Mouse (Mus musculus): ENCODE data around the gene Olfr212. TPM values are rescaled to one million over a fixed set of nuclear protein-coding genes. Genes with fewer than 3 reads are reported as not detected.
"Not testable (repeated sequence)": the region's sequence is repeated elsewhere in the genome, so short reads cannot be mapped to it uniquely, and the experiment has no call there.

Gene Olfr212
- total RNA-seq (2018; cell fraction: chromatin; rRNA removed) = not detected
- not detected for total RNA-seq (2018; cell fraction: cytosol; rRNA removed)
- total RNA-seq (2018; cell fraction: nucleus; rRNA removed) = not detected
- polyA plus RNA-seq (2018) = not detected in 3 replicates

DNA sequence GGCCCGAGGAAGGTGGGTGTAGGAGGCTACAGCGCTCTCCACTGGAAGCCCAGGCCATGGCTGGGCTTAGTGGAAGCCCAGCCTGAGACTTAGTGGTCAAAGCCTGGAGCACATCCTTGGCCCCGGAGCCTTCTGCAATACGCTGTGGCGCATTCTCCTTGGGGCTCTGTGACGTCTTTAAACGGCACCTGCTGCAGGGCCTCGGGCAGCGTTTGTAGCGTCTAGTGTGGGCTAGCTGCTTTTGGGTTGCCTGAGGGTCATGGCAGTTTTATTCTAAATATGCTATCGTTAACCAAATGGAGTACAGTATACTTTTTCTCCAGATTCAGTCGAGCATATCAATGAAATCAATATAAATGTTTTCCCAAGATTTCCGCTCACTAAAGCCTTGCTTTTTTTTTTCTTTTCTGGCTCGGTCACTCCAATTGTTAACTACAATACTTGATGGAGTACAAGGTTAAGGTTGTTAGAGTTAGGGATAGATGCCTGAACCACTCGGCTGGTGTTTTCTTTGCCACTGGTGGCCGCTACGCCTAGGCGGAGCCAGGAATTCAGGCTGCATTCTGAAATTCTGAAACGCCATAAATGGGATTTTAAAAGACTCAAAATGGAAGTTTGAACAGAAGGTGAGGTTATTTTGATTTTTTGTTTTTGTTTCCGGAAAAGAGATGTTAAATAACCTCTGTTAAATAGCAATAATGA is at the start of gene Olfr212:
Gene Olfr212, plus strand, starts transcription at position 215 of the 702 bp plus-strand sequence.
- not testable (repeated sequence) for H3K36me3 ChIP-seq (ENCODE audit: inconsistent target); H3K79me2 ChIP-seq (ENCODE audit: inconsistent target); H3K4me3 ChIP-seq (ENCODE audit: inconsistent target); H3K27ac ChIP-seq
- WGBS (ENCODE audit: missing documents) = 98% methylated on average over 8 of the region's 20 CpGs

DNA sequence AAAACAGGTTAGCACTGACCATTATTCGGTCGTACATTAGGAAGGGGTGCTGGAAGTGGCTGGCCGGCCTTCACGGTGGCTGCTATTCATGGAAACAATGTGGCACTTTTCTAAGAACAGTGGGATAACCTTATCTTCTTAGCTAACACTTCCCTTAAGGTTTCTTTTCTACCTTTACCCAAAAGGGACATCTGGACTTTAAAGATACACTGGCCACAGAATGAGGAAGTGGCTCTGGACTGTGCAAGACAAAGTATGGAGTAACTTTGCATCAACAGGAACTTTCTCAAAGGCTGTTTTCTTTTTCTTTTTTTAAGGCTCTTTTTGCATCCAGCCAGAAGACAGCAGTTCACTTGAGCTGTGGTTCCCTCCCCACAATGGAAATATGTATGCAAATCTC is 47.6 kb upstream of the Olfr212 start:
- Histone ChIP-seq H3K36me3 (ENCODE audit: inconsistent target) (no peaks in the 10 kb centered on the region), H3K79me2 (ENCODE audit: inconsistent target) (no peaks in the 10 kb centered on the region), H3K27ac (0 out of 2 replicates have a peak overlapping the region, but pooled peaks have one; percentile 24), H3K4me3 (ENCODE audit: inconsistent target) (no peak overlapping the region)
- WGBS (ENCODE audit: missing documents) = 16% methylated on average over 4 of the region's 4 CpGs

DNA sequence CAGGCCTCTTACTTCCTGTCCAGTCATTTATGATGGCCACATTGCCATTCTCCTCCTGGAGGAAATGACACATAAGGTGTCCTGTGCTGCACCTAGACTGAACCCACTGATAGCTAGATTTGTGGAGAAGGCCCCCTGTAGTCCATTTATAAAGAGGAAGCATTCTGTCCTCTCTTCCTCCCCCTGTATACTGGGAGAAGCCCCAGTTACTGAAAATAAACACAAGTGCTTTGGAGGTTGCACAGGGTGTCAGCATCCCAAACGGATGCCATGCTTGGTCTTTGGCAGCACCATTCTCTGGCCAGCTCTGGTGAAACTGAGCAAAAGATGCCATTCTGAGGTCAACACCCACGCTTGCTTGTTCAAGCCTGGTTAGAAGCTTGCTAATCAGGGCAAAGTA is 47.1 kb upstream of the Olfr212 start:
- WGBS (ENCODE audit: missing documents) = 46% methylated on average over 2 of the region's 2 CpGs
- Histone ChIP-seq H3K27ac (peak overlapping the region; percentile 24), H3K4me3 (ENCODE audit: inconsistent target) (no peak overlapping the region), H3K36me3 (ENCODE audit: inconsistent target) (no peaks in the 10 kb centered on the region), H3K79me2 (ENCODE audit: inconsistent target) (no peaks in the 10 kb centered on the region)

DNA sequence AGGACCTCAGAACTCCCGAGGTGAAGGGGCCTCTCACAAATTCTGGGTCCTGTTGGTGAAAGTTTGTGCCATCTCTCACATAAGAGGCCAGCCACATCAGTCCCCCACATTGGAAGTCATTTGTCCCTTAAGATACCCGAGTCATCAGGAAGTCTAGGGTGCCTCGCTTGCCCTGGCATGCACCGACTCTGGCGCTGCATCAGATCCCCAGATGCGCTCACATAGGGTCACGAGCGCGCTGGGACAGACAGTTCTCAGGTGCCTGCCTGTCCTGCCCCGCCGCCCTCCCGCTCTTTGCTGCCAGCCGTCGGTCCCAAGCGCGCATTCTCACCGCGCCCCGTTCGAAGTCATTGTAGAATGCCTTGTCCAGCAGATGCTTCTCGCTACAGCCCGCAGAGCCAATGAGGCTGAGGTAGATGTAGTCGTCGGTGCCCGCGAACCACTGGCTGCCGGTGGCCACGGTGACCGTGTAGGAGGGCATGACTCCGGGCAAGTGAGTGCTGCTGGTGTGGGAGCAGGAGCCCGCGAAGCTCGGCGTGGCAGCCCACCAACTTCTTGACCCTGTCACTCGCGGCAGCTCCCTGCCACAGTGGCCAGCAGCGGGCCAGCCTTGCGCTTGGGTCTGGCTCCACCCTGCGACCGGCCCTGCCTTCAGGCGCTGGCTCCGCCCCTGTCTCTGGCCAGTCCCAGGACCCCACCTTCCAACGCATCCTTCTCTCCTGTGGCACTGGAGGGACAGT is 45.6 kb upstream of the Olfr212 start, which contains the start of gene Alox5:
Gene Alox5, minus strand, starts transcription at position 635 of the 740 bp plus-strand sequence.
- 10% methylated on average over 38 of the region's 43 CpGs for WGBS (ENCODE audit: missing documents)
- Histone ChIP-seq H3K79me2 (ENCODE audit: inconsistent target) (no peaks in the 10 kb centered on the region), H3K36me3 (ENCODE audit: inconsistent target) (no peaks in the 10 kb centered on the region), H3K4me3 (ENCODE audit: inconsistent target) (no peak within 1 kb of the TSS; the same call in 1 of the 2 replicates), H3K27ac (no peak within 1 kb of the TSS)

DNA sequence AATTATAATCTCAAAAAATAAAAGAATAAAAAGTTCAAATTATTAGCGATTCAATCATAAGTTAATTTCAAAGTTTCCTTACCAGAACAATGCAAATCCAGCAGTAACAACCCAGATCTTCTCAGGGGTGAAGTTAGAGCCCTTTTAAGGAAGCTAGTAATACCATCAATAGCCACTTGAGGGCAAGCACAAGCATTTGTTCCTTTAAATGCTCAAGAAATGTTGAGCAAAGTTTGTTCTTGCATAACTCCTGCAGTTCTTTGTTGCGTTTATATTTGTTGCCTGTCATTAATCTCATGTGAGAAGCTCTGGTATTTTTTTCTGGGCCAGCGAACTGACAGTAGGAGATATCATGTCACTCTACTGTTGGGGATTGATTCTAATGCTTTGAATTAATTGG is 38.2 kb upstream of the Olfr212 start:
- H3K36me3 ChIP-seq (ENCODE audit: inconsistent target) = no peaks in the 10 kb centered on the region
- H3K79me2 ChIP-seq (ENCODE audit: inconsistent target) = no peaks in the 10 kb centered on the region
- H3K4me3 ChIP-seq (ENCODE audit: inconsistent target) = no peak overlapping the region
- H3K27ac ChIP-seq = no peak overlapping the region
- 12% methylated on average over 3 of the region's 3 CpGs for WGBS (ENCODE audit: missing documents)

DNA sequence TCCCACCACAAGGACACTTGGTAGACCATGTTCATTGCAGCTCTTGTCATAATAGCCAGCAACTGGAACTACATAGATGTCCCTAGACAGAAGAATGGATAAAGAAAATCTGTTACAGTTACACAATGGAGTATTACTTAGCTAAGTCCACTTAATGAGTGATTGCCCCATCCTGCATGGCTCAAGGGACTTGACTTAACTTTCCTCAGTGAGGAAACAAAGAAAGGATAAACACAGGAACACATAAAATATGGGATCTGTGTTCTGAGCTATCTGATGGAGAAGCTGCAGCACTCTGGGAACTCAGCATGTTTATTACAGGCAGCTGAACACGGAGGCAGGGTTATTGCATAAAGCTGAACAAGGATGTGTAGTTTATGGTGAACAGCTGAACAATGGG is 21.2 kb upstream of the Olfr212 start:
- no peaks in the 10 kb centered on the region for H3K79me2 ChIP-seq (ENCODE audit: inconsistent target)
- no peaks in the 10 kb centered on the region for H3K36me3 ChIP-seq (ENCODE audit: inconsistent target)
- no peak overlapping the region for H3K4me3 ChIP-seq (ENCODE audit: inconsistent target)
- H3K27ac ChIP-seq = no peak overlapping the region
- WGBS (ENCODE audit: missing documents) = 75% methylated on average over 1 of the region's 1 CpGs

DNA sequence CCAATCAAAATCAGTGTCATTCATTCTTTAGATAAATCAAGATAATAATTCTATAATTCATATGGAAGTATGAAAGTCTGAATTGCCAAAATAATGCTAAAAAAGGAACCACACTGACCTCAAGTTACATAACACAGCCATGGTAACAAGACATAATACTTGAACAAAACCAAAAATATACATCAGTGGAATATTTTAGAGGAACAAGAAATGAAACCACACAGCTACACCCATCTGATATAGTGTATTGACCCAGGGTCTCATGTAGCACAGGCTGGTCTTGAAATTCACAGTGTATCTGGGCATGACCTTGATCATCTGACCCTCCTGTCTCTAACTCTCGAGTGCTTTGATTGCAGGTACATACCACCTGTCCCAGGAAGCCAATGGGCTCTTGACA is 19.5 kb upstream of the Olfr212 start:
- 59% methylated on average over 1 of the region's 1 CpGs for WGBS (ENCODE audit: missing documents)

DNA sequence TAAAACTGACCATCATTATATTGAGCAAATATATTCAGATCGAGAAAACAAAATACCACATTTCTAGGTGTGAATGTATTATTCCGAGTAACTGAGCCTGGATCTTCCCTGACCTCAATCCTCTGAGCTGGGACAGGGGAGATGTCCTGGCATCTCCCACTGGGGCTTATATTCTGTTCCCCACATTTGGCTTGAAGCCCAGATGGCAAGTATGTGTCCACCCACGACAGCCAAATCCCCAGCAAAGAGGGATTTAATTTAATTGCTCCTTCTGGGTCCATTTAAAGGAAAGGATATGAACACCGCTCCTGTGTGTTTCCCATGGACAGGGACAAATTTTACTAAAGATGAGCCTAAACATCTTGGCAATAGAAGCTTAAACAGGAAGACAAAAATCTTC is 17.5 kb upstream of the Olfr212 start, which contains the start of gene Olfr211:
Gene Olfr211, plus strand, starts transcription at position 301 of the 400 bp plus-strand sequence.
- no peaks in the 10 kb centered on the region for H3K36me3 ChIP-seq (ENCODE audit: inconsistent target)
- H3K27ac ChIP-seq = no peak within 1 kb of the TSS
- no peak within 1 kb of the TSS for H3K4me3 ChIP-seq (ENCODE audit: inconsistent target)
- no peaks in the 10 kb centered on the region for H3K79me2 ChIP-seq (ENCODE audit: inconsistent target)
- WGBS (ENCODE audit: missing documents) = 85% methylated on average over 4 of the region's 4 CpGs

More for the DNA sequence above, 19.5 kb upstream of the Olfr212 start:
- Histone ChIP-seq H3K4me3 (ENCODE audit: inconsistent target) (no peak overlapping the region), H3K79me2 (ENCODE audit: inconsistent target) (no peaks in the 10 kb centered on the region), H3K36me3 (ENCODE audit: inconsistent target) (no peaks in the 10 kb centered on the region), H3K27ac (no peak overlapping the region)

DNA sequence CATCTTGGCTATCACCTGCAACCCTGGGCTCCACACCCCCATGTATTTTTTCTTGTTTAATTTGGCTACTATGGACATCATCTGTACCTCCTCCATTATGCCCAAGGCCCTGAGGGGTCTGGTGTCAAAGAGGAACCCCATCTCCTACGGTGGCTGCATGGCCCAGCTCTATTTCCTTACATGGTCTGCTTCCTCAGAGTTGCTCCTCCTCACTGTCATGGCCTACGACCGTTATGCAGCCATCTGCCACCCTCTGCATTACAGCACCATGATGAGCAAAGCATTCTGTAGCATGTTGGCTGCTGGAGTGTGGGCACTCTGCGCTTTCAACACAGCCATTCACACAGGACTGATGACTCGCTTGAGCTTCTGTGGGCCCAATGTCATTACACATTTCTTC is 12.6 kb upstream of the Olfr212 start:
- no peaks in the 10 kb centered on the region for H3K79me2 ChIP-seq (ENCODE audit: inconsistent target)
- no peak overlapping the region for H3K4me3 ChIP-seq (ENCODE audit: inconsistent target)
- 81% methylated on average over 5 of the region's 5 CpGs for WGBS (ENCODE audit: missing documents)

DNA sequence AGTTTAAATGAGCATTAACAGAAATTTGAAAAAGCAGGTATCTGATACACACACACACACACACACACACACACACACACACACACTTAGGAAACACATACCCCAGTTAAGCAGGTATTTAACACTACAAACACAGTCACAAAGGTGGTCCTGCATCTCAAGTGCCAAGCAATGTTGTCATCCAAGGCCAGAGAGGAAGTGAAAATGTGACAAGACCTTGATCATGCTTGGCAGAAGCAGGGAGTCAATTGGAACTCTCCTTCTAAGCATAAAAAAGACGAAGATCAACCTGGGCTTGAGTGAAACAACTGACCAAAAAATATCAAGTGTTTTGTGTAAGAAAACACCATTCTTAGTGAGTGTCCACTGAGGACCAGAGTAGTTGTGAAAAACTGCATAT is 10.4 kb upstream of the Olfr212 start:
- H3K4me3 ChIP-seq (ENCODE audit: inconsistent target) = no peak overlapping the region
- H3K36me3 ChIP-seq (ENCODE audit: inconsistent target) = no peaks in the 10 kb centered on the region
- H3K27ac ChIP-seq = no peak overlapping the region
- no peaks in the 10 kb centered on the region for H3K79me2 ChIP-seq (ENCODE audit: inconsistent target)
- 56% methylated on average over 1 of the region's 1 CpGs for WGBS (ENCODE audit: missing documents)

More for the DNA sequence above, 12.6 kb upstream of the Olfr212 start:
- no peaks in the 10 kb centered on the region for H3K36me3 ChIP-seq (ENCODE audit: inconsistent target)
- H3K27ac ChIP-seq = no peak overlapping the region

DNA sequence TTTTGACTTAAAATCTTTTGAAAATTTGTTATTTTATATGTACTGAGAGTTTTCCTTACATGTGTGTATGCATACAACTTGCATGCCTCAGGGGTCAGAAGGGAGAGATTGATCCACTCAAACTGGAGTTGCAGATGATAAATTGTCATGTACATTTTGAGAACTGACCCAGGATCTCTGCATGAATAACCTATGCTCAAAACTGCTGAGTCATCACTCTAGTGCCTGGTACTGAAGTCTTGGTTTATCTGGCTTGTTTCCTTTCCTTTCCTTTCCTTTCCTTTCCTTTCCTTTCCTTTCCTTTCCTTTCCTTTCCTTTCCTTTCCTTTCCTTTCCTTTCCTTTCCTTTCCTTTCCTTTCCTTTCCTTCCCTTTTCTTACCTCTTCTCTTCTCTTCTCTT is 8.5 kb downstream of the Olfr212 start:
- Histone ChIP-seq H3K79me2 (ENCODE audit: inconsistent target) (no peaks in the 10 kb centered on the region), H3K36me3 (ENCODE audit: inconsistent target) (no peaks in the 10 kb centered on the region), H3K4me3 (ENCODE audit: inconsistent target) (no peak overlapping the region), H3K27ac (no peak overlapping the region)

DNA sequence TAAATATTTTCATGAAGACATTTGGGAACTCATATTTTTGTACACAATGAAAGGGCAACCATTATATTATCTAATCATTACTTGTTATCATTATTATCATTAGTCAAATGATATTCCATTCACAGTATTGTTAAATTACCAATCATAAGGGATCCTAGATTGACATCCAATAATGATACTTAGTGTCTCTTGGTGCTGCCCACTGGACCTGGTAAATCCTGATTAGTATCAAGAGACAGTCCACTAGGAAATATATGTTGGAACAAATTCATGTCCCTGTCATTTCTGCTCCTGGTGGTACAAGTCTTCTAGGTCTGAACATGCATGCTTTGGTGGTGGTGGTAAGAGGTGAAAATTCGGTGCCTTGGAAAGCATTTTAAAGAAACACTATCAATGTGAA is 31.8 kb downstream of the Olfr212 start, which contains the start of gene Olfr213:
Gene Olfr213, plus strand, starts transcription at position 301 of the 400 bp plus-strand sequence.
- no peaks in the 10 kb centered on the region for H3K36me3 ChIP-seq (ENCODE audit: inconsistent target)
- H3K4me3 ChIP-seq (ENCODE audit: inconsistent target) = no peak within 1 kb of the TSS
- WGBS (ENCODE audit: missing documents) = 67% methylated on average over 1 of the region's 1 CpGs
- no peak within 1 kb of the TSS for H3K27ac ChIP-seq
- no peaks in the 10 kb centered on the region for H3K79me2 ChIP-seq (ENCODE audit: inconsistent target)

DNA sequence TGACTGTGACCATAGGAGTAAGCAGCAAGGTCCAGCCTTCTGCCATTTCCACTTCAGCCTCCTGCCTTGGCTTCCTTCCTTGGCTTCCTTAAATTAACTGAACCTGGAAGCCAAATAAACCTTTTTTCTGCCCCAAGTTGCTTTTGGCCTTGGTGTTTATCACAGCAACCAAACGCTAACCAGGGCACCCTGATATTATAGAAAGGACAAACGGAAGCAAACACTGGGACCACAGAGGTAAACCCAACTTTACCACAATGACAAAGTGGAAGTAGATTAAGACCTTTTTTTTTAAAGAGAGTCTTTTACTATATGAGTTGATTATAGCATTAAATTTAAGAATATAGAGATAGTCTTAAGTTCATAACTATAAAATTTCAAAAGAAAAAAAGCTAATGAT is 36.2 kb downstream of the Olfr212 start:
- Histone ChIP-seq H3K36me3 (ENCODE audit: inconsistent target) (no peaks in the 10 kb centered on the region), H3K4me3 (ENCODE audit: inconsistent target) (no peak overlapping the region), H3K79me2 (ENCODE audit: inconsistent target) (no peaks in the 10 kb centered on the region), H3K27ac (no peak overlapping the region)
- WGBS (ENCODE audit: missing documents) = 17% methylated on average over 2 of the region's 2 CpGs

DNA sequence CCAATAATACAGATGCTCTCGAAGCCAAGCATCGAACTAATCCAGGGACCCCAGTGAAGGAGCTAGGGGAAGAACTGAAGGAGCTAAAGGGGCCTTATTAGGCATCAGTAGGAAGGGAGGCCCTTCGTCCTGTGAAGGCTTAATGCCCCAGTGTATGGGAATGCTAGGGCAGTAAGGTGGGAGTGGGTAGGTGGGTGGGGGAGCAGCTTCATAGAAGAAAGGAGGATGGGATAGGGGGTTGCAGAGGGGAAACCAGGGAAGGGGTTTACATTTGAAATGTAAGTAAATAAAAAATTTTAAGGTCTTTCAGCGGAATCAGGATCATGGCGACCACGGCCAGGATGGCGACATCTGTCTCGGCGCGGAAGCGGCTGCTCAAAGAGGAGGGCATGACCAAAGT is 44.5 kb downstream of the Olfr212 start, which contains the start of gene Gm5580:
Gene Gm5580, plus strand, starts transcription at position 301 of the 400 bp plus-strand sequence.
- not testable (repeated sequence) for H3K36me3 ChIP-seq (ENCODE audit: inconsistent target); H3K4me3 ChIP-seq (ENCODE audit: inconsistent target); H3K27ac ChIP-seq; H3K79me2 ChIP-seq (ENCODE audit: inconsistent target)
- 96% methylated on average over 3 of the region's 11 CpGs for WGBS (ENCODE audit: missing documents)

DNA sequence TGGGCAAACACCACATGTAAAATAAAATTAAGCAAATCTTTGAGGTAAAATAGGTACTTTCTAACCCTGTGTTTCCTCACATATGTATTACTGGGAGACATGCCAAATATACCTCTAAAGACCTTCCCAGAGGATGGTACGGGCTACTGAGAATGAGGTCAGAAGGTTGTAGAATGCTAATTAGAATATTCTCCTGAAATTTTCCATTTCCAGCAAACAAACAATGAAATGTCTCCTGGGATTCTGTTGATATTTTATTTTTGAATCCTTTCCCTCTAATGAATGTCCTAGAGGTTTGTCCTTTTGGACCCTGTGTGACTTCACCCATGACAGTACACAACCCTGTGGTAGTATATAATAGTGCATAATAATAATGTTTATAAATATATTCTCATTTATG is 47.6 kb downstream of the Olfr212 start, which contains the start of gene Olfr214:
Gene Olfr214, plus strand, starts transcription at position 301 of the 400 bp plus-strand sequence.
- 100% methylated on average over 1 of the region's 1 CpGs for WGBS (ENCODE audit: missing documents)
- H3K27ac ChIP-seq = no peak within 1 kb of the TSS
- no peak within 1 kb of the TSS for H3K4me3 ChIP-seq (ENCODE audit: inconsistent target)
- no peaks in the 10 kb centered on the region for H3K79me2 ChIP-seq (ENCODE audit: inconsistent target)
- no peaks in the 10 kb centered on the region for H3K36me3 ChIP-seq (ENCODE audit: inconsistent target)

Data from macrophage (primary cell).